Mouse (Mus musculus) olfactory bulb, adult 2 months (tissue): Measurements from ENCODE around the gene Minos1.

Experiments used
- CTCF ChIP-seq: fragments of 200-500 bp; IDR thresholded peaks from 2 replicates; pipeline ENCODE4 v1.5.1; 2012; ENCODE audit warnings: low read depth, mild to moderate bottlenecking, low read length, moderate library complexity; ENCODE audit not compliant: insufficient read depth
- POLR2A ChIP-seq: fragments of 200-500 bp; IDR thresholded peaks from 2 replicates; pipeline ENCODE4 v1.6.1; 2012; ENCODE audit warnings: mild to moderate bottlenecking, low read depth, low read length, moderate library complexity; ENCODE audit not compliant: insufficient read depth

- TF ChIP-seq CTCF = no peak
- TF ChIP-seq POLR2A = no peak
These were observed 18.4 kb downstream of the Minos1 start for GRCm38 (mm10) chr4:139112482-139112881.
